Mouse (Mus musculus) hematopoietic multipotent progenitor cell, adult 10-12 weeks (in vitro differentiated cells): ENCODE measurements around the gene Gm28047. TPM values are rescaled to one million over a fixed set of nuclear protein-coding genes. Genes with fewer than 3 reads are reported as not detected.

ENCODE experiments used
- polyA plus RNA-seq: library from polyadenylated mRNA; stranded (reverse); fragments of >175 nt; gene quantifications from 2 replicates; pipeline ENCODE4 v1.2.3, GENCODE M21; 2012; ENCODE audit warnings: low replicate concordance

Gm28047 gene
- not detected in 2 replicates for polyA plus RNA-seq

GRCm38 (mm10) chr15:102624970-102625686, at the start of gene Gm28047, which contains the start of gene Atf7:
Gm28047 (minus strand) TSS chr15:102625067.
Atf7 (minus strand) TSS chr15:102625464.

GRCm38 (mm10) chr15:102672215-102673071, 47.6 kb upstream of the Gm28047 start, which contains the start of gene Atp5g2:
Atp5g2 (minus strand) TSS chr15:102672352.

GRCm38 (mm10) chr15:102524892-102525485, 99.9 kb downstream of the Gm28047 start, which contains the start of gene Npff:
Npff (minus strand) TSS chr15:102524942.

GRCm38 (mm10) chr15:102517976-102518858, 106.7 kb downstream of the Gm28047 start, which contains the start of gene Tarbp2:
Tarbp2 (plus strand) TSS chr15:102518192.

GRCm38 (mm10) chr15:102516728-102517404, 108.0 kb downstream of the Gm28047 start, which contains the start of gene Map3k12:
Map3k12 (minus strand) TSS chr15:102517064.

GRCm38 (mm10) chr15:102503447-102503846, 121.4 kb downstream of the Gm28047 start, which contains the start of gene Gm10337:
Gm10337 (plus strand) TSS chr15:102503722.

Other genes starting within 250 kb of the Gm28047 start
- gene Sp1, start 218.9 kb downstream of the Gm28047 start, polyA plus RNA-seq: 11.4 and 48.9 TPM in 2 replicates
- gene Amhr2, start 179.7 kb downstream of the Gm28047 start, polyA plus RNA-seq: 0.81 and 1.1 TPM in 2 replicates
- gene Prr13, start 166.0 kb downstream of the Gm28047 start, polyA plus RNA-seq: 110 and 542 TPM in 2 replicates
- 125 and 498 TPM in 2 replicates for gene Pcbp2, start 154.5 kb downstream of the Gm28047 start, polyA plus RNA-seq
- not detected in 2 replicates for gene Gm10337, start 121.3 kb downstream of the Gm28047 start, polyA plus RNA-seq
- gene Map3k12, start 108.0 kb downstream of the Gm28047 start, polyA plus RNA-seq: 1.7 and 3.3 TPM in 2 replicates
- gene Tarbp2, start 106.9 kb downstream of the Gm28047 start, polyA plus RNA-seq: 54.5 and 62.8 TPM in 2 replicates
- 3.1 and 5.3 TPM in 2 replicates for gene Npff, start 100.1 kb downstream of the Gm28047 start, polyA plus RNA-seq
- 30.7 and 31.3 TPM in 2 replicates for gene Atf7, start 397 bp upstream of the Gm28047 start, polyA plus RNA-seq
- 17.5 and 184 TPM in 2 replicates for gene Atp5g2, start 47.3 kb upstream of the Gm28047 start, polyA plus RNA-seq
- gene Calcoco1, start 97.1 kb upstream of the Gm28047 start, polyA plus RNA-seq: 53.8 and 56.9 TPM in 2 replicates